Mouse (Mus musculus) heart, postnatal 25 days (tissue): ENCODE measurements around the gene Cbfa2t2. TPM values are rescaled to one million over a fixed set of nuclear protein-coding genes. Genes with fewer than 3 reads are reported as not detected.

Experiments
- DNase-seq: peaks from one replicate; pipeline ENCODE4 v3.0.0; 2022; ENCODE audit warnings: low spot score
- intact Hi-C: fragments of 180-260 bp; cut with DNase I; formaldehyde crosslinking; loops from one replicate; pipeline ENCODE4 v1.15.1; 2025
- total RNA-seq, 2 experiments: library from RNA; stranded (reverse); gene quantifications; 2 replicates each; pipeline ENCODE4 v1.2.3; 2021

Cbfa2t2 gene
- total RNA-seq, 2 experiments from 2014 or later, result 14.3 to 18.4 TPM

DNA sequence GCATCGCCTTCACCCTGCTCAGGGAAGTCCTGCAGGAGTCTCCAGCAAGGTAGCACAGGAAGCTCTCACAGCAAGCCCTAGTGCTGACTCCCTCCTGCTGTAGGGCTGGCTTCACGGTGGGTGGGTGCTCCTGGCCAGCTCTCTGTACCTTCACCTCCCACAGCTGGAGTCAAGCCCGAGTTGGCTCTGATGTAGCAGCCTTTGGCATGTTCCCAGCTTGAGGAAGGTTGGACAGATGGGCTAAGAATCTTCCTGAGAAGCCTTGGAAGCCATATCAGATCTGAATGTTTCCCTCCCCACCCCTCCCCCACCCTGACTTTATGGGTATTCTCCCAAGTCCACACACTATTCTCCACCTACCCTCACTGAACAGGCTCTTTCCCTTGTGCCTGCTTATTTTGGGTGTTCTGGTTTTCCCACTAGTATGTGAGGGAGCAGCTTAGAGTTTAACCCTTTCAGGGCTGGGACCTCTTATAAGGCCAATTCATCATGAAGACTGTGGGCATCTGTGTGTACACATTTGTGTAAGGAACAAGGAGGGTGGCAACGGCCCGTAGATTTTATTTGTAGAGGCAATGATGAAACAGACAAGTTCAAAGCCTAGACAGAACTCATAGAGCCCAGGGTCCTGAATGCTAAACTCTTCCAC, 121.0 kb downstream of the Cbfa2t2 start:
- DNase-seq, result no peak
- intact Hi-C loops, result no loop called here

DNA sequence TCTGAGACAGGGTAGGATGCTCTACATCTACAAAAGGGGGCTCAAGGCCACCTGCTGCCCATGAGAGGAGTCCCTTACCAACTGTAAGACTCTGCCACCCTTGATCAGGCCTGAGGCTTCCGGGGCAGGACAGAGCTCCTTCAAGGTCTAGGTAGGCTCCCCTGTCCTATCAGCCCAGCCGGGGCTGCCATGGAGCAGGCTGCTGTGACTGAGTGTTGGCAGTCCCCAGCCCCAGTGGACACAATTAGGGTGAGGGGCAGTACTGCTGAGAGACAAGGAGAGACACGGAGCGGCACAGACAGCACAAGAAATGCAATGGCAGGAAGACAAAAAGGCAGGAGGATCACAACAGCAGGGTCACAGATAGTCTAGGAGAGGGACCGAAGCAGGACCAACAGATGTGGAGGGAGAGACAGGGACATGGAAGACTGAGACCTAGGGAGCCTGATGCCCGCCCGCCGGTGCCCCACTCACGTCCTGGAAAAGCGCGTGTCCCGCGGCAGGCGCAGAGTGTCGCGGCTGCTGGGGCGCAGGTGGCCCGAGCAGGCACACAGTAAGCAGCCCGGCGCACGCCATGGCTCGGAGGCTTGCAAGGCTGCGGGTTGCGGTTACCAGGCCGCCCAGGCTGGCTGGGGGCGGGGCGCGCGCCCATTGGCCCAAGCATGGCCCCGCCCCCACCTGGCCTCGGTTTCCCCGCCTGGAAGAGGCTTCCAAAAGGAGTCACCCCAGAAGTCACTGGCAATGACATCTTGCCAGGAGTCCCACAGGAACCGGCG, 122.2 kb downstream of the Cbfa2t2 start, which contains the start of gene Necab3:
Gene Necab3 (minus strand): TSS at position 627 of the 776 bp plus-strand sequence.
- DNase-seq, result no peak
- intact Hi-C loops, result no loop called here

DNA sequence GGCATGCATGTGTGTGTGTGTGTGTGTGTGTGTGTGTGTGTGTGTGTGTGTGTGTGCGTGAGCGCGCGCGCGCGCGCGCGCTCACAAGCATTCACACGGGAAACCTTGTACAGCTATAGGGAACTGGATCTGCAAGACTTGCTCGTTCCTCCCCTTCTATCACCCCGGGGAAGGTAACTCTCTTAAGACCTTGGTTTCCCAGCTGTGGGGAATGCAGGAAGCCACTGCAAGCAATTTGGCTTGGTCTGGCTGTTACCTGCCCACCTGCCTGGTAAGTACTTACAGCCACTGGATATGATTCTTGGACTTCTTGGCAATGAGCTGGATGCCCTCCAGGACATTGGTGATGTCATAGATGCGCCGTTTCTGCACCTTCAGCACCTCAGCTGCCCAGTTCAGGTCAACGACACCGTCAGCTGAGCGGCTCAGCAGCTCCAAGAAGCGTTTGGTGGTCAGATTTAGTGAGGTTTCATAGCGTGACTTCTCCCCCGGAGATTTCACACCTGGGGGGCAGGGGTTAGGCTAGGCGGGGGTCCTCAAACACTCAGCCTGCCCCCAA, 127.4 kb downstream of the Cbfa2t2 start:
- intact Hi-C loops, result no loop called here
- no peak for DNase-seq

DNA sequence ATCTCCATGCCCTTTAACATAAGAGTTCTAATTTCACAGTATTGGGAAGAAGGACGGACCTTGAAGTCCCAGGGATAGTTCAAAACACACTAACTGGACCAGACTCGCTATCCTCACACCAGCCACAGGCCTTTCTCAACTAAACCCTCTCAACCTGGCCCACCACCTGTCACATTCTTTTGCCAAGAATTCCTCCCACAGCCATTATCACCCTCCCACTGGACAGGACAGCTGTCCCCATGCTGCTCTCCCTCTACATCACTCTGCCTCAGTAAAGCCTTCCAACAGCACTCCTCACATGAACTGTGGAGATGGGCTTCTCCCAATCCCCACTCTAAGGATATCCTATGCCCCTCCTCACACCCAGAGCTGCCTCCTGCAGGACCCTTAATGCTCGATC, 129.3 kb downstream of the Cbfa2t2 start:
- no peak for DNase-seq
- intact Hi-C loops, result no loop called here

DNA sequence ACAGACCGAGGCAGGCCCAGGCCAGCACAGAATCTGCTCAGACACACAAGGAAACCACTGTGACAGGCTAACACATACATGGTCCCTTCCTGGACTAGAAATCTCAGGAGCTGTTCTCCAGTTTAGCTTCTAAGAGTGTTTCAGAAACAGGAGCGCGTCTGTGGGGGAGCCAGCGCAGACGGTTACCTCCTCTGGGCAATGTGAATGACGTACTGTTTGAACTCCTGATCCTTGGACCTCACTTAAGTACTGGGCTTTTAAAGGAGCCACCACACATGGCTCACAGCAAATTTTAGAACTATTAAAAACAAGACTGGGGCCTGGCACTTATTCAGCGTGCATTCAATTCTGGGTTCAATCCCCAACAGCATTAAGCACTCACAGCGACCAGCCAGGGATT, 130.4 kb downstream of the Cbfa2t2 start:
- no peak for DNase-seq
- intact Hi-C loops, result no loop called here

DNA sequence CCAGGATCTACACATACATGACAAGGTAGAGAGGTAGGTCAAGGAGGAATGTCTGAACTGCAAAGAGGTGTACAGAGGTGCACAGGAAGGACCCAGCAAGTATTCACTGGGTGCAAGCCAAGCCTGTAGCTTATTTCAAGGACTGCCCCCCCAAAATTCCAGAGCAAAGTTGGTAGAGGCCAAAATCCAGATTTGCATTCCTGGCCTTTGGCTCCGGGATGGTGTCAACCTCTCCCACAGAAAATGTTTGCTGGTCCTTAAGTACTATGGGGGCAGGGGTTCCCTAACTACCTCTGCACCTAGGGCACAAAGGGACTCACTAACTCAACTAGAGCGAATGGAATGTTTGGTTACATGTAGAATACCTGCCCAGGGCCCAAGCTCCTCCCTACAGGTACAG, 131.5 kb downstream of the Cbfa2t2 start:
- intact Hi-C loops, result no loop called here
- DNase-seq, result no peak

DNA sequence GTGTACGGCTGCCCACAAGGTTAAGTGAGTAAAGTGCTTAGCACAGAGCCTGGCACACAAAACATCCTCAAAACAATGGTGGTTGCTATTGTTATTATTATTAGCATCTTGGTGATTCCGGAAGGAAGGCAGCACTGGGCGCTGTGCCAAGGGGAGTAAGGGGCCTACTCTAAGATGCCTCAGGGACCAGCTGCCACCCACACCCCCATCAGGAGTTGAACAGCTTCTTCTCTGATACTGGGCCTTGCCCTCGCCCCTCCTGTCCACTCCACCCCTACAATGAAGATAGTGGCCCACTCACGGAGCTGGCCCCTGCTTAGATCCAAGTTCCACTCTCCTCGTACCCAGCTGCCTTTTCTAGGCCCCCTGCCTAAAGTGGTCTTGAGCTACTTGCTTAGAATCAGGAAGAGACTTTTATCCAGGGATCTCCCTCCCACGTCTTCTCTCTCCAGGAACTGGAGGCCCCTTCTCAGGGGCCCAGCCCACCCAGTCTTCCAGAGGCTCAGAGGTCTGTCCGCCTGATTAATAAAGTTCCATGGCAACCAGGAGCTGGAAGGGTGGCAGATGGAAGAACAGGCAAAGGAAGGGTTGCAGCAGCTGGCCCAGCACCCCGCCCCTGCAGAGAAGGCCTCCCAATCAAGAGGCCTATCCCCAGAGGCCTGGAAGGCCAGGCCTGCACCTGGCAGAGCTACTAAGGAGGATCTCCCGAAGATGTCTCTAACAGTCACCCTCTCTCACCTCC, 132.2 kb downstream of the Cbfa2t2 start:
- intact Hi-C loops, result no loop called here
- DNase-seq, result no peak

DNA sequence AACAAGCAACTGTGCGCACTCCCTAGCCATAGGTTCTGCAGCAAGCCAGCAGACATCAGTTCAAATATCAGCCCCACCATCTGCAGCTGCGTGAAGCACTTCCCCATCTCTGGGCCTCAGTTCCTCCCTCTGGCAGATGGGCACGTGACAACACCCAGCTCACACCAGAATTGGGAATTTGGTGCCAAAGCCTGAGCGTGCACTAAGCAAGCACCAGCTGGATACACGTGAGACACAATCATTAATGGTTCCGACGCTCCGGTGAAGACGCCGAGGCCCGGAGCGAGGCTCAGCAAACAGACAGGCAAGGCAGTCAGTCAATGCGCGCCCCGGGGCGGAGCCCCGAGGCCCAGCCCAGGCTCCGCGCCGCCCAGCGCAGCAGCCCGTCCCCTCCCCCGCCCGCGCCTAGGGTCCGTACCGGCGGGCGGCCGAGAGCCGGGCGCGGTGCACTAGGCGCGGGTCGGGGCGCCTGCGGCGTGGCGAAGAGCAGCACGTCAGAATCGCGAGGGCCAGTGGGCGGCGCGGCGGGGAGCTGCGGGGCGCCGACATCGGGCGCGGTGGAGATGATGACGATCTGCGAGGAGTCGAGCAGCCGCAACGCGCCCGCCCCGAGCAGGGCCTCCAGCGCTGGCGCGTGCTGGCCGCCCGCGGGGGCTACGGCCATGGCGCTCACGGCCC, 132.9 kb downstream of the Cbfa2t2 start:
- intact Hi-C loops, result no loop called here
- no peak for DNase-seq

DNA sequence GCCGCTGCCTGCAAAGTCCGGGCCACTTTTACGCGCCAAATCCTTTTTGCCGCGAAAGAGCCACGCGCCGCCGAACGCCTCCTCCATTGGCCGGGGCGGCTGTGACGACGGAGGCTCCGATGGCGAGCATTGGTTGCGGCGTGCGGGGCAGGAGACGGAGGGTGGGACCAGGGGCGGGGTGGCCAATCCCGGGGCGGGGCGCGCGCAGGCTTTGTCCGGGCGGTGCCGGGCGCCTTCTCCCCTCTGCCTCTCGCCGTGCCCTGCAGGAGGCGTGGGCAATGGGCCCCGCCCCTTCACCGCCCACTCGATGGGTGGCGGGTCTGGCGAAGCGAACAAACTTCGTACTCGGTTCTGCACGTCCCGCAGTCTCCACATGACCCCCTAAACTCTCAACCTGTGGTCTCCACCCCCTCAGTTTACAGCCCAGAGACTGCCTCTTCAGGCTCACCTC, 133.6 kb downstream of the Cbfa2t2 start, which contains the start of gene E2f1:
Gene E2f1 (minus strand): TSS at position 57 of the 451 bp plus-strand sequence.
- intact Hi-C loops, result loop anchor here (2.0 kb wide), 1 partner anchor 31 kb away; no protein-coding TSS in a partner anchor
- DNase-seq, result peak; percentile 88

DNA sequence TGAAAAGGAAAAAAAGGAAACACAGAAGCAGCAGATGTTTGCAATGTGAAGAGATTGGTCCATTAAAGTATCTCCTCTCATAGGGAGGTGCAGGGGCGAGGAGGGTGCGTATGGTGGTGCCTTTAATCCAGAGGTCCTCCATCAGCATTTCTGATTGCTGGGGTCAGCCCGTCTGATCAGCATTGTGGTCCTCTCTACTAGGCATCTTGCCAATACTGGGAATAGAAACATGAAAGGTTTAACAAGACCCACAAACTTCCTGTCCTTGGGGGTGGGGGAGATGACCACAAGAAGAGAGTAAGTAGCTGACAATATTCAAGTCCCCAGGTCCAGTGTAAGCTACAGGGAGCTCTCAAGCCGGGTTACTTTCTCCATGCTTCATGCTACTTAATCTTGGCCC, 134.4 kb downstream of the Cbfa2t2 start:
- DNase-seq, result no peak
- intact Hi-C loops, result loop anchor here (2.0 kb wide), 1 partner anchor 30 kb away; no protein-coding TSS in a partner anchor

DNA sequence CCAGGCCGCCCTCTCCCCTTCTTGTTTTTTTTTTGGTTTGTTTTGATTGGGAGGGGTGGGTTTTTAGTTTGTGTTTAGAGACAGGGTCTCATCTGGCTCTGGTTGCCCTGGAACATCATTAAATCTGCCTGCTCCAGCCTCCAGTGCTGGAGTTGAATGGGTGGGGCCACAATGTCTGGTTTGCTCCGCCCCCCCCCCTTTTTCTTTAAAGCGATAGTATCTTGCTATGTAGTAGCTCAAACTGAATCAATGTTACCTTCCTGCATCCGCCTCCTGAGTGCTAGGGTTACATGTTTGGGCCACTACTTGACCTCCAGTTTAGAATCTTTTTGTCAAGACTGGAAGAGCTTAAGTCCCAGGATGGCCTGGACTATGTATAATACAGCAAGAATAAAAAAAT, 135.0 kb downstream of the Cbfa2t2 start:
- intact Hi-C loops, result loop anchor here (2.0 kb wide), 1 partner anchor 30 kb away; no protein-coding TSS in a partner anchor
- no peak for DNase-seq

DNA sequence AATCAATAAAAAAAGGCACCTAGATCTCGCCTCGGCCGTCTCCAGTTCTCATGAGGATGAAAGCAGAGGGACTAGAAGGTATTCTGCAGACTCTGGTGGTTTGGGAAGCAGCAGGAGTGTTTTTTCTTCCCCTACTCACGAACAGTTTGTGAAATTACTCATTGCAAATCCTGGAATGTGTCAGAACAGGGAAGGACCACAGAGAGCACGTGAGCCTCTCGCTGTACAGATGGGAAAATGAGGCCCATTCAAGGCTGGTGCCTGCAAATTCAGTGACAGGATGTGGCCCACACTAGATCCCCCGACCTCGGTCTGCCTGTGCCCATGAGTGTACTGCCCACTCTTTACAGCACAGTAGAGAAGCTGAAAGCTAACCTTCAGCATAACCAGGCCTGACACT, 135.7 kb downstream of the Cbfa2t2 start:
- no peak for DNase-seq
- intact Hi-C loops, result loop anchor here (2.0 kb wide), 1 partner anchor 29 kb away; no protein-coding TSS in a partner anchor

DNA sequence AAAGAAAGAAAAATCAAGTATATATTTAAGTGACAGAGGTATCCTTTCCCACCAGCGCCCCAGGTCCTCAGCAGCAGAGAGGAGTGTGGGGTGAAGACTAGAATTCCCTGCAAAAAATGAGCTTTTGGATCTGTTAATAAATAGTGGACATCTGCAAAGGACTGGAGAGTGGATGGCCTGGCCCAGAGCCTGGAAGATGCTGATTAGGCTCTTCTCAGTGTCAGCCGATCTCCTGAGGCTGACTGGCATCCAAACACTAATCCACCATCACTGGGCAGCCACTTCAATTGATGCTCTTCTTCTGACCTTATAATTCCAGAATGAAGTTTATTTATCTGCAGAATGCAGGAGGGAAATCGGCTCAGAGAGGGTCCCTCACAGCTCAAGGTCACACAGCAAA, 136.7 kb downstream of the Cbfa2t2 start:
- intact Hi-C loops, result no loop called here

DNA sequence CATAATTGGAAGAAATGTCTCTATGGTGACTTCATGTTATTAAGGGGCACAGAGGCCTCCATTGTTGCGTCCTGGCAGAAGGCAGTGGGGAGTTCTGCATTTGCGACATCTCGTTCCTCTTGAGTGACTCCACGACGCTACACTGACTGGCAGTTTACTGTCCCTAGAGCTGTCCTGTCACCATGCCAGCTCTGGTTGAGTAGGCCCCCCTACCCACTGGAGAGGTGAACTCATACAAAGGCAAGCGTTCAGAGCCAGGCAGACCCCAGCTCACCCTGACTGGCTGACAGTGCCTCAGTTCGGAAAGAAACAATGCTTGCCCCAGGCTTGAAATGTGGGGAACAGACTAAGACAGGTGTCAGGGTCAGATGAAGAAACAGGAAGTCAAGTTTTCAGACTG, 138.0 kb downstream of the Cbfa2t2 start:
- intact Hi-C loops, result no loop called here

More for the DNA sequence above, 136.7 kb downstream of the Cbfa2t2 start:
- no peak for DNase-seq

DNA sequence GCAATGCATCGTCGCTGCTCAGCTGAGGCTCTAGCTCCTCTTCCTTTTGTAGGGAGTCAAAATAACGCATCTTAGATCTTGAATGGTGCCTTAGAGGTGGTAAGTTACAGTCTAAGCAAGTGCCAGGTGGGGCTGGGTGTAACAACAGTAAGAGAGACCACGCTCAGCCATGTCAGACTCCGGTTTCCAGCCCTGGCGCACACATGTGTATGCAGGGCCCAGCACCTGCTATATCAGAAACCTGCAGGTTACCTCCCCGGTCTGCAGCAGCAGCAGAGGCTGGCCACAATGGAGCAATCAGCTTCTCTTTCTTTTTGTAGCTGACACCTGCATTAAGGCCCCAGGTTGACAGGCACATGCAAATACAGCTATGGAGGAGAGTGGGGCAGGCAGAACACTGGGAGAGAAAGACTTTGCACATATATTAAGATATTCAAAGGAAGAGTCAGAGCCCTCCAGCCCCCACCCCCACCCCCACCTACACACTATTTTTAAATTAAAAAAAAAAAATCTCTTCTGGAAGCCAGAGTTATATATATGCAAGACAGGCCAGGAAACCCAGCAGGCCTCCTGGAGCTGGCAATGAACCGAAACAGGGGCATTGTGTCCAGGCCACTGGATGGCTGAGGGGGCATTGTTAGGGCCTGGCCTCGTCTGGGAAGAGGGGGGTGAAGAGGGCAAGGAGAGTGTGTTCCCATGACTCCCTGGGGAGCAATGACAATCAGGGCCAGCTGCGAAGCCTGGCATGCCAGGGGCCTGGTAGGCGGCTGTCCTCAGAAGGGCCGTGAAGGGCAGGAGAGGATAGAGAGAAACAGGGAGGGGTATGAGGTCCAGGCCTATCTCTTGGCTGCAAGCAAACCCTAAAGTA, 140.8 kb downstream of the Cbfa2t2 start:
- no peak for DNase-seq
- intact Hi-C loops, result no loop called here

More for the DNA sequence above, 138.0 kb downstream of the Cbfa2t2 start:
- DNase-seq, result no peak

DNA sequence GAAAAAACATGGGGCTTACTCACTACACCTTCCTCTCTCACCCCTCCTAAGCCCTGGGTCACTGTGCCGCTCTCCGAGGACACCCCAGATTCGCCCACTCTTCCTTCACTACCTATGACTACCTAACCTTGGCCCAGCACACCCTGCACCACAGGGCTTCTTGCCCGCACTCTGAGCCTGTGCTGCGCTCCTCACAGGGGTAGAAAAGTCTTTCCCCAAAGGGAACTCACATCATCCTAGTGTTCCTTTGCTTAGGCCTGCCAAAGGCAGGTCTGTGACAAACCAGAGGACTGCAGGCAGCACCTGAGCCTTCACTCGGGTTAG, 141.4 kb downstream of the Cbfa2t2 start:
- no peak for DNase-seq
- intact Hi-C loops, result no loop called here

DNA sequence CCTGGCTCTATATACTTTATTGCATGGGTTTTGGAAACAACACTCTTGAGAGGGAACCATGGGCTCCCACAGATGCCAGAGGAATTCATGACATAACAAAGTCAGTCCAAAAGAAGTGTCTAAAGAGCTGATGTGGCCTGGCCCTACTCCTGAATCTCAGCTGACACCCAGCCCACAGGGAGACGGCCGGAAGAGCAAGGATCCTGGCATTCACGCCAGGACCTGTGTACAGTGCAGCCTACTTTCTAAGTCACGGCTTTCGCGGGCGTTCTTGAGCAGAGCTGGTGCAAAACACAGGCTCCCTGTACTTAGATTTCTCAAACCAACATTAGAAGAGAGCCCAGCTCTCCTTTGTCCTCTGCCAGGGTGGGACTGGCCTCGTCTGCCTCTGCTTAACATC, 144.3 kb downstream of the Cbfa2t2 start:
- intact Hi-C loops, result no loop called here
- DNase-seq, result peak; percentile 46

DNA sequence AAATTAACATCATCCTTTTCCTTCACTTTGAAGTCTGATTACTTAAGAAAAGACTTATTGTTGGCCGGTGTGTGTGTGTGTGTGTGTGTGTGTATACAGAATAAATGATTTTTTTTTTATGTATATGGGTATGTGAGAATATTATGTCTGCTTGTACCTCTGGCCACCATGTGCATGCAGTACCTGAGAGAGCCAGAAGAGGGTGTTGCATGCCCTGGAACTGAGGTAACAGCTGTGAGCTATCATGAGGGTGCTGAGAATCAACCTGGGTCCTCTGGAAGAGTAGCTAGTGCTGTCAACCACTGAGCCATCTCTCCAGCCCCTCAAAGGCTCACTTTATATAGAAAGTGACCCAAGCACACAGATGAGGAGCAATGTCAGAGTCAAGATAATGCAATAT, 145.1 kb downstream of the Cbfa2t2 start:
- intact Hi-C loops, result no loop called here
- DNase-seq, result no peak
